Mouse (Mus musculus) MEL (cell line): ENCODE data around the gene Wnt6. TPM values are rescaled to one million over a fixed set of nuclear protein-coding genes. Genes with fewer than 3 reads are reported as not detected.

ENCODE experiments used
- DNase-seq: peaks from one replicate; pipeline ENCODE4 v3.0.0; 2011; ENCODE audit warnings: low read depth, low spot score
- H3K27ac ChIP-seq: 2 replicates; pipeline ENCODE4 v1.5.1; 2012; ENCODE audit warnings: low read depth, mild to moderate bottlenecking, control low read depth, low read length, moderate library complexity; ENCODE audit not compliant: control insufficient read depth
- H3K27me3 ChIP-seq, 2 experiments: fragments of 150-350 bp in 1 of 2; sonication (generic) in 1 of 2; 2 replicates each; pipeline ENCODE4 v1.6.1; 2012; ENCODE audit warnings: low read length in 2 of 2, mild to moderate bottlenecking in 2 of 2, improper control_type of control experiment in 1 of 2, moderate library complexity in 1 of 2; ENCODE audit not compliant: insufficient read depth in 2 of 2, control insufficient read depth in 1 of 2
- H3K36me3 ChIP-seq, 2 experiments: 2 replicates each; pipeline ENCODE4 v1.6.1; 2012 to 2014; ENCODE audit warnings: low read length in 2 of 2, improper control_type of control experiment in 1 of 2, inconsistent platforms in 1 of 2, mild to moderate bottlenecking in 1 of 2; ENCODE audit not compliant: insufficient read depth in 2 of 2, control insufficient read depth in 1 of 2
- H3K4me1 ChIP-seq, 2 experiments: fragments of 150-350 bp in 1 of 2; sonication (generic) in 1 of 2; 2 replicates each; pipeline ENCODE4 v1.6.1; 2012; ENCODE audit warnings: low read length in 2 of 2, improper control_type of control experiment in 1 of 2, mild to moderate bottlenecking in 1 of 2; ENCODE audit not compliant: insufficient read depth in 2 of 2, control insufficient read depth in 1 of 2
- H3K4me3 ChIP-seq, 2 experiments: fragments of 150-350 bp in 1 of 2; sonication (generic) in 1 of 2; 2 replicates each; pipeline ENCODE4 v1.5.1; 2012; ENCODE audit warnings: low read depth in 2 of 2, low read length in 2 of 2, mild to moderate bottlenecking in 2 of 2, moderate library complexity in 2 of 2, control low read depth in 1 of 2, improper control_type of control experiment in 1 of 2; ENCODE audit not compliant: control insufficient read depth in 1 of 2, insufficient read depth in 1 of 2
- H3K79me2 ChIP-seq: 2 replicates; pipeline ENCODE4 v1.6.1; 2012; ENCODE audit warnings: mild to moderate bottlenecking, low read length, moderate library complexity; ENCODE audit not compliant: control insufficient read depth, poor library complexity, insufficient read depth
- H3K9ac ChIP-seq: 2 replicates; pipeline ENCODE4 v1.6.1; 2012; ENCODE audit warnings: low read depth, mild to moderate bottlenecking, control low read depth, low read length, moderate library complexity; ENCODE audit not compliant: control insufficient read depth, poor library complexity, severe bottlenecking
- H3K9me3 ChIP-seq: fragments of 150-350 bp; sonication (generic); replicated peaks from 2 replicates; pipeline ENCODE4 v1.6.1; 2012; ENCODE audit warnings: mild to moderate bottlenecking, low read length, improper control_type of control experiment, moderate library complexity; ENCODE audit not compliant: insufficient read depth
- CHD2 ChIP-seq: IDR thresholded peaks from 2 replicates; pipeline ENCODE4 v1.6.1; 2011; ENCODE audit warnings: low read length, improper control_type of control experiment
- CTCF ChIP-seq, 3 experiments: IDR thresholded peaks in 2 of 3; conservative IDR thresholded peaks in 1 of 3; 2 replicates each; pipeline ENCODE4 v1.5.1; 2011 to 2012; ENCODE audit warnings: low read length in 3 of 3, low read depth in 2 of 3, mild to moderate bottlenecking in 2 of 3, improper control_type of control experiment in 1 of 3, inconsistent platforms in 1 of 3, mixed read lengths in 1 of 3, moderate library complexity in 1 of 3; ENCODE audit not compliant: control insufficient read depth in 1 of 3, insufficient read depth in 1 of 3, poor library complexity in 1 of 3, severe bottlenecking in 1 of 3
- EP300 ChIP-seq, 2 experiments: IDR thresholded peaks; 2 replicates each; pipeline ENCODE4 v1.6.1; 2011; ENCODE audit warnings: improper control_type of control experiment in 2 of 2, low read length in 2 of 2, low read depth in 1 of 2, mild to moderate bottlenecking in 1 of 2
- JUND ChIP-seq: IDR thresholded peaks from 2 replicates; pipeline ENCODE4 v1.6.1; 2011; ENCODE audit warnings: low read depth, mild to moderate bottlenecking, improper control_type of control experiment, low read length
- MAX ChIP-seq: IDR thresholded peaks from 2 replicates; pipeline ENCODE4 v1.6.1; 2011; ENCODE audit warnings: low read length, improper control_type of control experiment
- MYC ChIP-seq: IDR thresholded peaks from 2 replicates; pipeline ENCODE4 v1.6.1; 2011; ENCODE audit warnings: low read depth, mild to moderate bottlenecking, low read length, improper control_type of control experiment, moderate library complexity
- POLR2A ChIP-seq, 2 experiments: IDR thresholded peaks; 2 replicates each; pipeline ENCODE4 v1.6.1; 2011 to 2012; ENCODE audit warnings: low read length in 2 of 2, mild to moderate bottlenecking in 2 of 2, control low read depth in 1 of 2, improper control_type of control experiment in 1 of 2, low read depth in 1 of 2, moderate library complexity in 1 of 2; ENCODE audit not compliant: control insufficient read depth in 1 of 2, insufficient read depth in 1 of 2, poor library complexity in 1 of 2
- POLR2AphosphoS2 ChIP-seq: IDR thresholded peaks from 2 replicates; pipeline ENCODE4 v1.6.1; 2011; ENCODE audit warnings: low read length, improper control_type of control experiment
- RAD21 ChIP-seq: IDR thresholded peaks from 2 replicates; pipeline ENCODE4 v1.6.1; 2011; ENCODE audit warnings: mild to moderate bottlenecking, low read depth, low read length, improper control_type of control experiment
- SIN3A ChIP-seq: IDR thresholded peaks from 2 replicates; pipeline ENCODE4 v1.6.1; 2012; ENCODE audit warnings: low read length, improper control_type of control experiment, inconsistent platforms
- SMC3 ChIP-seq: IDR thresholded peaks from 2 replicates; pipeline ENCODE4 v1.6.1; 2011; ENCODE audit warnings: low read depth, low read length, improper control_type of control experiment
- TBP ChIP-seq: IDR thresholded peaks from 2 replicates; pipeline ENCODE4 v1.8.0; 2011; ENCODE audit warnings: low read depth, low read length, improper control_type of control experiment
- TCF12 ChIP-seq: IDR thresholded peaks from 2 replicates; pipeline ENCODE4 v1.6.1; 2014; ENCODE audit warnings: low read depth, mild to moderate bottlenecking, inconsistent platforms, low read length, improper control_type of control experiment, moderate library complexity
- ZC3H11A ChIP-seq: IDR thresholded peaks from 2 replicates; pipeline ENCODE4 v1.6.1; 2012; ENCODE audit warnings: low read depth, mild to moderate bottlenecking, inconsistent platforms, low read length, improper control_type of control experiment
- ZKSCAN1 ChIP-seq: IDR thresholded peaks from 2 replicates; pipeline ENCODE4 v1.6.1; 2012; ENCODE audit warnings: low read depth, mild to moderate bottlenecking, inconsistent platforms, low read length, improper control_type of control experiment, moderate library complexity
- ZNF384 ChIP-seq: IDR thresholded peaks from 2 replicates; pipeline ENCODE4 v1.6.1; 2012; ENCODE audit warnings: low read depth, mild to moderate bottlenecking, inconsistent platforms, low read length, improper control_type of control experiment
- polyA plus RNA-seq, 2 experiments: library from polyadenylated mRNA; stranded (reverse) in 1 of 2; unstranded in 1 of 2; fragments of >175 nt in 1 of 2; fragments of >200 nt in 1 of 2; gene quantifications; 2 replicates each; pipeline versions ENCODE4 v1.2.1 to v1.2.4; 2012; ENCODE audit warnings: low replicate concordance in 2 of 2, low read depth in 1 of 2; ENCODE audit not compliant: insufficient read length in 2 of 2, insufficient read depth in 1 of 2, missing spikeins in 1 of 2
- total RNA-seq: library from RNA; depleted of rRNA; stranded (reverse); fragments of 300-350 nt; gene quantifications from 2 replicates; pipeline ENCODE4 v1.2.3, GENCODE M21; 2012

The Wnt6 gene
- total and polyA plus RNA-seq, 3 experiments, result not detected

GRCm38 (mm10) chr1:74754175-74754785 is 17.4 kb upstream of the Wnt6 start:
- H3K27me3 ChIP-seq, result no peaks in the 10 kb centered on the region; a peak in 1 of 4 replicates
- no peak overlapping the region for H3K9ac ChIP-seq
- DNase-seq, result no peak
- H3K9me3 ChIP-seq, result no peaks in the 10 kb centered on the region
- no peaks in the 10 kb centered on the region for H3K36me3 ChIP-seq
- TF ChIP-seq CHD2 (no peak), MAX (no peak), POLR2A (IDR thresholded peaks at IDR 0.05; ENCODE audit: control insufficient read depth in 1 of 2, insufficient read depth in 1 of 2, low read depth in 1 of 2, low read length in 2 of 2, poor library complexity in 1 of 2) (no peak)
- no peak overlapping the region for H3K4me3 ChIP-seq
- no peak overlapping the region for H3K27ac ChIP-seq
- no peaks in the 10 kb centered on the region for H3K79me2 ChIP-seq
- no peaks in the 10 kb centered on the region for H3K4me1 ChIP-seq

GRCm38 (mm10) chr1:74759773-74760172 is 11.9 kb upstream of the Wnt6 start:
- Histone ChIP-seq H3K79me2 (no peaks in the 10 kb centered on the region), H3K9me3 (no peaks in the 10 kb centered on the region), H3K27me3 (peaks cover 0 to 7% of the 10 kb centered on the region in 2 experiments; a peak in 3 of 4 replicates), H3K9ac (no peak overlapping the region), H3K36me3 (no peaks in the 10 kb centered on the region), H3K4me3 (no peak overlapping the region), H3K4me1 (no peaks in the 10 kb centered on the region), H3K27ac (no peak overlapping the region)
- DNase-seq, result peak; percentile 32
- peak; percentile 35 for TF ChIP-seq ZC3H11A
- TF ChIP-seq JUND, result no peak
- peak; percentile 63 for TF ChIP-seq SMC3
- peak; percentile 31 to 67 (median 45) for TF ChIP-seq CTCF (IDR thresholded peaks at IDR 0.05 in 2 of 3, conservative IDR thresholded peaks at IDR 0.05 in 1 of 3; ENCODE audit: control insufficient read depth in 1 of 3, insufficient read depth in 1 of 3, low read depth in 2 of 3, low read length in 3 of 3, poor library complexity in 1 of 3, severe bottlenecking in 1 of 3)
- 0 out of 2 replicates have a peak, but pooled peaks have one; percentile 8 for TF ChIP-seq ZNF384
- TF ChIP-seq RAD21, result peak; percentile 67
- no peak for TF ChIP-seq TCF12
- no peak for TF ChIP-seq POLR2AphosphoS2

- Histone ChIP-seq H3K4me3 (no peak overlapping the region), H3K27ac (no peak overlapping the region), H3K4me1 (0 out of 4 replicates have a peak, but pooled peaks cover 0 to 4% of the 10 kb centered on the region in 2 experiments), H3K27me3 (peaks cover 0 to 7% of the 10 kb centered on the region in 2 experiments; a peak in 2 of 4 replicates), H3K36me3 (no peaks in the 10 kb centered on the region), H3K9ac (no peak overlapping the region), H3K9me3 (no peaks in the 10 kb centered on the region), H3K79me2 (no peaks in the 10 kb centered on the region)
- DNase-seq, result peak; percentile 91
- TF ChIP-seq ZC3H11A, result peak; percentile 35
- peak; percentile 73 for TF ChIP-seq RAD21
- peak; percentile 23; the same call in 1 of the 2 replicates for TF ChIP-seq SIN3A
- peak; percentile 99 for TF ChIP-seq ZNF384
- TF ChIP-seq ZKSCAN1, result peak; percentile 62; the same call in 1 of the 2 replicates
- peak; percentile 71 for TF ChIP-seq SMC3
- no peak for TF ChIP-seq EP300 (IDR thresholded peaks at IDR 0.05; ENCODE audit: low read depth in 1 of 2, low read length in 2 of 2)
- TF ChIP-seq CTCF (IDR thresholded peaks at IDR 0.05 in 2 of 3, conservative IDR thresholded peaks at IDR 0.05 in 1 of 3; ENCODE audit: control insufficient read depth in 1 of 3, insufficient read depth in 1 of 3, low read depth in 2 of 3, low read length in 3 of 3, poor library complexity in 1 of 3, severe bottlenecking in 1 of 3), result peak; percentile 71 to 87 (median 79)
- TF ChIP-seq MYC, result 0 out of 2 replicates have a peak, but pooled peaks have one; percentile 28
- TF ChIP-seq TBP, result no peak
- no peak for TF ChIP-seq CHD2
These were observed 8.6 kb upstream of the Wnt6 start for GRCm38 (mm10) chr1:74763081-74763480.
